Mouse (Mus musculus) kidney, embryonic 15.5 days (tissue): ENCODE measurements around the gene Olfr73. TPM values are rescaled to one million over a fixed set of nuclear protein-coding genes. Genes with fewer than 3 reads are reported as not detected.
"Not testable (repeated sequence)": the region's sequence is repeated elsewhere in the genome, so short reads cannot be mapped to it uniquely, and the experiment has no call there.

ENCODE experiments used
- ATAC-seq: fragments of 200-750 bp; cut with Nextera tagmentation; replicated peaks from 2 replicates; pipeline ENCODE4 v1.8.0; 2017; ENCODE audit warnings: moderate TSS enrichment; ENCODE audit not compliant: low FRiP score
- H3K27ac ChIP-seq: fragments of 300-500 bp; sonication (generic); 2 replicates; pipeline ENCODE4 v1.5.1; 2015; ENCODE audit warnings: mild to moderate bottlenecking, inconsistent platforms
- H3K27me3 ChIP-seq: fragments of 300-500 bp; sonication (generic); 2 replicates; pipeline ENCODE4 v1.6.1; 2015; ENCODE audit warnings: inconsistent platforms
- H3K36me3 ChIP-seq: fragments of 300-500 bp; sonication (generic); 2 replicates; pipeline ENCODE4 v1.6.1; 2015; ENCODE audit warnings: inconsistent platforms
- H3K4me1 ChIP-seq: fragments of 300-500 bp; sonication (generic); 2 replicates; pipeline ENCODE4 v1.6.1; 2015; ENCODE audit warnings: inconsistent platforms
- H3K4me2 ChIP-seq: fragments of 300-500 bp; sonication (generic); 2 replicates; pipeline ENCODE4 v1.6.1; 2015; ENCODE audit warnings: moderate library complexity, mild to moderate bottlenecking, inconsistent platforms
- H3K4me3 ChIP-seq: fragments of 300-500 bp; sonication (generic); replicated peaks from 2 replicates; pipeline ENCODE4 v1.5.1; 2015; ENCODE audit warnings: mild to moderate bottlenecking, inconsistent platforms
- H3K9ac ChIP-seq: fragments of 300-500 bp; sonication (generic); 2 replicates; pipeline ENCODE4 v1.6.1; 2015; ENCODE audit warnings: mild to moderate bottlenecking, inconsistent platforms
- H3K9me3 ChIP-seq: fragments of 300-500 bp; sonication (generic); replicated peaks from 2 replicates; pipeline ENCODE4 v1.6.1; 2016; ENCODE audit warnings: inconsistent platforms
- WGBS: fragments of 180-500 bp; shearing (Covaris S2); methylation state at CpG from one replicate; pipeline ENCODE4 v1.1.7; 2015; ENCODE audit warnings: mixed read lengths; 5-methylcytosine and 5-hydroxymethylcytosine counted together
- polyA plus RNA-seq: library from polyadenylated mRNA; unstranded; fragments of >200 nt; fragmentation: Nextera tagmentation; extraction: Ambion mirVana; gene quantifications from 2 replicates; pipeline ENCODE4 v1.2.1, GENCODE M21; 2015

Gene Olfr73
- 0.05 TPM in 2 replicates for polyA plus RNA-seq

DNA sequence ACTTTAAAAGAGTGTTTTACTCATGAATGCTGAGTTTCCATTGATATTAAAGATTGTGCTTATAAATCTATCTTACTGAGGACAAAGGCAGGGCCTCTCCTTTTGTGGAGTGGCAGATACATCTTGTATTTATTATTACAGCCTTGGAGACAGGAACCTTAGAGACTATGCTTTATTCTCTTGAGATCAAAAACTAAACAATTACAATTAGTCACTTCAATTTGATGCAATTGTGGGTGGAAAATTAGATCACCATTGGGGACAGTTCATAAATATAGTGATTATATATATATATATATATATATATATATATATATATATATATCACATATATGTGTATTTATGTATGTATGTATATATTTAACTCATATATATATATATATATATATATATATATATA lies at the start of gene Olfr73:
Gene Olfr73, minus strand, starts transcription at position 101 of the 400 bp plus-strand sequence.
- no peak within 1 kb of the TSS for H3K9ac ChIP-seq
- no peaks in the 10 kb centered on the region for H3K27me3 ChIP-seq
- H3K4me1 ChIP-seq = no peaks in the 10 kb centered on the region
- H3K27ac ChIP-seq = no peak within 1 kb of the TSS
- H3K4me2 ChIP-seq = no peak within 1 kb of the TSS
- no peak within 1 kb of the TSS for H3K4me3 ChIP-seq
- ATAC-seq = no peak
- no peaks in the 10 kb centered on the region for H3K9me3 ChIP-seq
- no peaks in the 10 kb centered on the region for H3K36me3 ChIP-seq

DNA sequence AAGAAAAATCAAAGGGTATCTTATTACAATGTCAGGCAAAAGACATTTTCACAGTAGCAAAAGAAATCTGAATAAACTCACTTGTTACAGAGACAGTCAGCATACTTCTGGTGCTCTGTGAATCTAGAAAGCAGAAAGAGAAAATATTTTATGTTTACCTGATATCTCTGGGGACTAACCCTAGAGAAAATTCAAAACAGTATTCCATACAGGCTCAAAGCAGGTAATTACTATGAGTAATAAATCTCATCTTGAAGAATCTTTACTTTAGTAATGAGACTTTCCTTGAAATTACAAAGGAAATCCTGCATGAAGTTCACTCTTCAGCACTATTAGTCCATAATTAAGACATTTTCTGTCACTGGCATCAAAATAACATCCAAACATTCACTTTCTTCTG lies 34.2 kb upstream of the Olfr73 start, which contains the start of gene Olfr1163:
Gene Olfr1163, minus strand, starts transcription at position 101 of the 400 bp plus-strand sequence.
- Histone ChIP-seq H3K27ac (no peak within 1 kb of the TSS), H3K4me2 (no peak within 1 kb of the TSS), H3K36me3 (no peaks in the 10 kb centered on the region), H3K4me1 (no peaks in the 10 kb centered on the region), H3K9ac (no peak within 1 kb of the TSS), H3K4me3 (no peak within 1 kb of the TSS), H3K27me3 (no peaks in the 10 kb centered on the region), H3K9me3 (no peaks in the 10 kb centered on the region)
- ATAC-seq = no peak

DNA sequence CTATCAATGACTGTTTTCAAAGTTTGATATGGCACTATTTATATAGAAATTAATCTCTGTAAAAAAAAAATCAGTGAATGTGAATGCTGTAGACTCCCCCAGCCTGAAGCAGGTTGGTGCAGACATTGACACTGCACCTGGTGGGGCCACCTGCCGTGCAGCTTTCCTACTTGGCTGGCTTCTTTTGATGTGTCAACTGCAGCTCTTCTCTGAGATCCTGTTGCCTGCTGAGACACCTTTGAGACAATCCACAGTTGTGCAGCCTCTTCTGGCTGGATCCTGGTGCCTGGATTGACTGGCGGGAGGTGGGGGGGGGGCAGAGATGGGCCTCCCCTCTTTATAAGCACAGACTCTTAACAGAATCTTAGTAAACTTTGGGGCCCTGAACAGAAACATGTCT lies 26.1 kb upstream of the Olfr73 start:
- H3K4me2 ChIP-seq = no peak overlapping the region
- H3K4me1 ChIP-seq = no peaks in the 10 kb centered on the region
- ATAC-seq = no peak
- 89% methylated on average over 2 of the region's 2 CpGs for WGBS
- H3K27ac ChIP-seq = no peak overlapping the region
- no peak overlapping the region for H3K4me3 ChIP-seq
- H3K27me3 ChIP-seq = no peaks in the 10 kb centered on the region
- no peak overlapping the region for H3K9ac ChIP-seq
- peaks cover 4% of the 10 kb centered on the region for H3K9me3 ChIP-seq
- H3K36me3 ChIP-seq = no peaks in the 10 kb centered on the region

DNA sequence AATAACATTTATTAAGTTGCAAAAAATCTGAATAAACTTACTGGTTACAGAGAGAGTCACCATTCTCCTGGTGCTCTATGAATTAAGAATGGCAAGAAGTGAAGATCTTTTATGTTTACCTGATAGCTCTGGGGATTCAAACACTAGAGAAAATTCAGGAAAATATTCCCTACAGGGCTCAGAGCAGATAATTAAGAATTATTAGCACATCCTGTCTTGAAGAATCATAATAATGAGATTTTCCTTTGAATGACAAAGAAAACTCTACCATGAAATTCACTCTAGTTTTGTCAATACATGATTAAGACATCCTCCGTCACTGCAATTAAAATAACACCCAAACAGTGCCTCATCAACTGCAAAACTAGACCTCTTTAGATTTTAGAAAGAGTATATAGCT lies 13.5 kb upstream of the Olfr73 start, which contains the start of gene Olfr1162:
Gene Olfr1162, minus strand, starts transcription at position 101 of the 400 bp plus-strand sequence.
- no peak for ATAC-seq
- Histone ChIP-seq H3K27me3 (no peaks in the 10 kb centered on the region), H3K4me1 (no peaks in the 10 kb centered on the region), H3K4me2 (no peak within 1 kb of the TSS), H3K27ac (no peak within 1 kb of the TSS), H3K9ac (no peak within 1 kb of the TSS), H3K9me3 (no peaks in the 10 kb centered on the region), H3K4me3 (no peak within 1 kb of the TSS), H3K36me3 (no peaks in the 10 kb centered on the region)
- 78% methylated on average over 1 of the region's 1 CpGs for WGBS

DNA sequence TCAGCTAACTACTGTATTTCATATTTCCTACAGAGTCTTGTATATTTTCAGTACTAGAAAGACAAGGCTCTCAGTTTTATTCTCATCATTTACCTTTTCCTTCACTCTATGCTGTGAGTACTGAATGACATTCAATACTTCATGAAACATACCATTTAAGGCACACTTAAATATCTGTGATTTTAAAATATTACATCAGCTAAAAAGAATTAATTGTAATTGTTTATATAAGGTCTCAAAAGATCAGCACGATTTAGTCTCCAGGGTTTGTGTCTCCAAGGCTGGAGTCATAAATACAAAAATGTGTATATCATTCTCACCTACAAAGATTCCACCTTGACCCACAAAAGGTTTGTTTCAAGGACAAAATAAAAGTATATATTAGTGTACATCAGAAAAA lies 15.0 kb downstream of the Olfr73 start, which contains the start of gene Olfr1161:
Gene Olfr1161, plus strand, starts transcription at position 301 of the 400 bp plus-strand sequence.
- not testable (repeated sequence) for H3K4me3 ChIP-seq, H3K4me2 ChIP-seq, H3K4me1 ChIP-seq, H3K27ac ChIP-seq, ATAC-seq, H3K27me3 ChIP-seq, H3K36me3 ChIP-seq, H3K9me3 ChIP-seq, H3K9ac ChIP-seq
- WGBS = 92% methylated on average over 1 of the region's 1 CpGs

DNA sequence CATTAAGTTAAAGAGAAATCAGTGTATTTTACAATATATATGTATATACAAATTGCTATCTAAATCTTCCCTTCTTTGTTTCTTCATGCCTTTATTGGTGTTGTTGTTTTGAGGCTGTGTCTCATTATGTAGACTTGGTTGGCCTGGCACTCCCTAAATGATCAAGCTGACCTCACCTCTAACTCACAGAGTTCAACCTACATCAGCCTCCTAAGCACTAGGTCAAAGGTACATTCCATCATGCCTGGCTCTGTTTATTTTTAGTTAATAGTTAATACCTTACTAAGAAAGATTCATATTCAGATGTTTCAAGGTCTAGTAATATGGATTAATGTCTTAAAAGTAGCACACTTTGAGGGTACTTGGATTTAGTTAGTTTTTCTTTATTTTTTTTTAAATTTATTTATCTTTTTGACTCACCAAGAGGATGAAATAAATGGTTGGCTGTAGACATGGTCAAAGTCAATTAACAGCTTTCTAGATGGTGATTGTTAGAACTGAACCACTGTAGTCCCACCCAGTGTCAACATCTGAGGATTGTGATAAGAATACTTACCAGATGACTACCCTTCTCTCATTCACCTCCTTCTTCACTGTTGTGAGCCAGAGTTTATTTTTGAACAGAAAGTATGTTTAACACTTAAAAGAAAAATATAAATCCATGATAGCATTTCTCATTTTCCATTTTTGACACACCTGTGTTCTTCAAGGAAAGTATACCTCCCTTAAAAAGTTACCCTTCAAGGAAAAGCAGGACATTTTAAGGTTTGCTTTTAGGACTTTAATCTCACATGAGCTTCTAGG lies 29.8 kb downstream of the Olfr73 start, which contains the start of gene Olfr1160:
Gene Olfr1160, minus strand, starts transcription at position 754 of the 804 bp plus-strand sequence.
- ATAC-seq = no peak
- Histone ChIP-seq H3K4me1 (no peaks in the 10 kb centered on the region), H3K4me3 (no peak within 1 kb of the TSS), H3K9me3 (no peaks in the 10 kb centered on the region), H3K36me3 (no peaks in the 10 kb centered on the region), H3K9ac (no peak within 1 kb of the TSS), H3K27me3 (no peaks in the 10 kb centered on the region), H3K27ac (no peak within 1 kb of the TSS), H3K4me2 (no peak within 1 kb of the TSS)

DNA sequence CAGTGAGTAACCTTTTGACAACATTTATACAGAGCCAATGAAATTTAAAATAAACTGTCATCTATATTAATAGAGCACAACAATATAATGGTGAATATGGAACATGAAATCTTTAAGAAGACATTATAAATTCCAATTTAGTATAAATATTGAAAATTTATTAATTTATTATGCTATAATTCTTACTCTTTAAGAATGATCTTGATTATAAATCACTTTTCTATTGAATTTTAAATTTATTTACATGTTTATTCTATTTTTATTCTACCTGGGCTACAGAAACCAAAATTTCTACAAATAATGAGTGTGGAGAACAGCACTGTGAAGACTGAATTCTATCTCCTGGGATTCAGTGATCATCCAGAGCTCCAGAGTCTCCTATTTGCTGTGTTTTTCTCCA lies 47.7 kb downstream of the Olfr73 start, which contains the start of gene Olfr1158:
Gene Olfr1158, plus strand, starts transcription at position 301 of the 400 bp plus-strand sequence.
- Histone ChIP-seq H3K9ac (no peak within 1 kb of the TSS), H3K4me1 (no peaks in the 10 kb centered on the region), H3K27ac (no peak within 1 kb of the TSS), H3K27me3 (no peaks in the 10 kb centered on the region), H3K9me3 (no peaks in the 10 kb centered on the region), H3K36me3 (no peaks in the 10 kb centered on the region), H3K4me2 (no peak within 1 kb of the TSS), H3K4me3 (no peak within 1 kb of the TSS)
- ATAC-seq = no peak

Other genes starting within 250 kb of the Olfr73 start
- not detected in 2 replicates for gene Olfr1143, start 237.1 kb downstream of the Olfr73 start, polyA plus RNA-seq
- gene Olfr1145, start 227.9 kb downstream of the Olfr73 start, polyA plus RNA-seq = not detected in 2 replicates
- gene Olfr1148, start 207.2 kb downstream of the Olfr73 start, polyA plus RNA-seq = not detected in 2 replicates
- gene Olfr1150-ps1, start 193.7 kb downstream of the Olfr73 start, polyA plus RNA-seq = not detected in 2 replicates
- not detected in 2 replicates for gene Olfr1151, start 181.8 kb downstream of the Olfr73 start, polyA plus RNA-seq
- not detected in 2 replicates for gene Olfr1152, start 171.2 kb downstream of the Olfr73 start, polyA plus RNA-seq
- gene Olfr1153, start 142.7 kb downstream of the Olfr73 start, polyA plus RNA-seq = not detected in 2 replicates
- gene Olfr1154, start 132.5 kb downstream of the Olfr73 start, polyA plus RNA-seq = not detected in 2 replicates
- gene Olfr1155, start 92.6 kb downstream of the Olfr73 start, polyA plus RNA-seq = not detected in 2 replicates
- not detected in 2 replicates for gene Olfr1156, start 84.6 kb downstream of the Olfr73 start, polyA plus RNA-seq
- gene Olfr1157, start 69.4 kb downstream of the Olfr73 start, polyA plus RNA-seq = not detected in 2 replicates
- not detected in 2 replicates for gene Olfr74, start 63.0 kb downstream of the Olfr73 start, polyA plus RNA-seq
- not detected in 2 replicates for gene Olfr1158, start 47.6 kb downstream of the Olfr73 start, polyA plus RNA-seq
- gene Olfr1160, start 29.4 kb downstream of the Olfr73 start, polyA plus RNA-seq = not detected in 2 replicates
- gene Olfr1161, start 14.9 kb downstream of the Olfr73 start, polyA plus RNA-seq = not detected in 2 replicates
- gene Olfr1162, start 13.4 kb upstream of the Olfr73 start, polyA plus RNA-seq = not detected in 2 replicates
- not detected in 2 replicates for gene Olfr1163, start 34.1 kb upstream of the Olfr73 start, polyA plus RNA-seq
- not detected in 2 replicates for gene Olfr1164, start 56.3 kb upstream of the Olfr73 start, polyA plus RNA-seq
- not detected in 2 replicates for gene Olfr1166, start 90.6 kb upstream of the Olfr73 start, polyA plus RNA-seq
- gene Olfr1167, start 117.5 kb upstream of the Olfr73 start, polyA plus RNA-seq = not detected in 2 replicates
- not detected in 2 replicates for gene Olfr1168, start 144.2 kb upstream of the Olfr73 start, polyA plus RNA-seq
- not detected in 2 replicates for gene Olfr1170, start 190.6 kb upstream of the Olfr73 start, polyA plus RNA-seq
- not detected in 2 replicates for gene Olfr1173, start 242.2 kb upstream of the Olfr73 start, polyA plus RNA-seq